ENCODE assay signal across 27 mouse cellular contexts in genomic region chr9:61853841-61854240, GRCm38 (mm10).
DNase-seq lines count a peak whose midpoint lies in the region; ATAC-seq lines count a peak whose summit lies in the region.
"Had no signal": no experiment of that assay in that cellular context is flagged by ENCODE, and none has a peak within 500 bp of the region (broad histone marks: within the 10 kb centered on the region; RNA-seq: fewer than 3 reads in every experiment).

No protein-coding gene starts in this region.

- peak; percentile 28; the same call in 1 of the 2 replicates for ATAC-seq in forebrain, embryonic 16.5 days
- ATAC-seq in forebrain, embryonic 15.5 days (replicated peaks), result no peak
- ATAC-seq: activated CD4-positive, CD25-positive, alpha-beta regulatory T cell, adult 4 months; hindbrain, postnatal 0 days; intestine, postnatal 0 days had no signal

- no peak overlapping the region for H3K4me3 ChIP-seq in forebrain, embryonic 16.5 days (replicated peaks; ENCODE audit: low read length)
- H3K4me3 ChIP-seq in forebrain, embryonic 15.5 days, result no peak overlapping the region
- no peak overlapping the region for H3K4me3 ChIP-seq in embryonic facial prominence, embryonic 10.5 days
- H3K4me3 ChIP-seq: embryonic facial prominence, embryonic 12.5 days; heart, embryonic 12.5 days; heart, embryonic 15.5 days had no signal

- no peak overlapping the region for H3K9ac ChIP-seq in forebrain, embryonic 16.5 days (replicated peaks; ENCODE audit: low read depth, low read length)
- H3K9ac ChIP-seq in forebrain, embryonic 15.5 days (replicated peaks), result no peak overlapping the region
- H3K9ac ChIP-seq: embryonic facial prominence, embryonic 12.5 days; heart, embryonic 12.5 days; heart, embryonic 15.5 days; hindbrain, embryonic 14.5 days had no signal

- no peaks in the 10 kb centered on the region for H3K36me3 ChIP-seq in forebrain, embryonic 16.5 days (ENCODE audit: control insufficient read depth, insufficient read depth)
- H3K36me3 ChIP-seq in forebrain, embryonic 15.5 days, result no peaks in the 10 kb centered on the region
- no peaks in the 10 kb centered on the region for H3K36me3 ChIP-seq in embryonic facial prominence, embryonic 10.5 days (replicated peaks)
- H3K36me3 ChIP-seq: embryonic facial prominence, embryonic 12.5 days; heart, embryonic 12.5 days; heart, embryonic 15.5 days had no signal

- H3K4me2 ChIP-seq in forebrain, embryonic 16.5 days (ENCODE audit: low read length), result no peak overlapping the region
- no peak overlapping the region for H3K4me2 ChIP-seq in forebrain, embryonic 15.5 days (replicated peaks)
- H3K4me2 ChIP-seq: embryonic facial prominence, embryonic 12.5 days; heart, embryonic 12.5 days; heart, embryonic 15.5 days; hindbrain, embryonic 14.5 days had no signal

- H3K4me1 ChIP-seq in forebrain, embryonic 16.5 days (replicated peaks; ENCODE audit: control insufficient read depth, insufficient read depth, low read length), result peaks cover 14% of the 10 kb centered on the region
- H3K4me1 ChIP-seq in forebrain, embryonic 15.5 days, result peaks cover 23% of the 10 kb centered on the region
- H3K4me1 ChIP-seq in embryonic facial prominence, embryonic 10.5 days, result peaks cover 5% of the 10 kb centered on the region
- H3K4me1 ChIP-seq: embryonic facial prominence, embryonic 12.5 days; heart, embryonic 12.5 days had no signal

- no peaks in the 10 kb centered on the region for H3K9me3 ChIP-seq in forebrain, embryonic 16.5 days (ENCODE audit: control insufficient read depth, low read length)
- no peaks in the 10 kb centered on the region for H3K9me3 ChIP-seq in forebrain, embryonic 15.5 days
- H3K9me3 ChIP-seq in embryonic facial prominence, embryonic 10.5 days, result no peaks in the 10 kb centered on the region
- H3K9me3 ChIP-seq: embryonic facial prominence, embryonic 12.5 days; heart, embryonic 12.5 days; heart, embryonic 15.5 days had no signal

- 60% methylated on average over 4 of the region's 4 CpGs for WGBS in forebrain, embryonic 16.5 days
- WGBS in forebrain, embryonic 15.5 days, result 56% methylated on average over 4 of the region's 4 CpGs
- WGBS in embryonic facial prominence, embryonic 10.5 days, result 82% methylated on average over 4 of the region's 4 CpGs

- no peaks in the 10 kb centered on the region for H3K27me3 ChIP-seq in forebrain, embryonic 16.5 days (replicated peaks; ENCODE audit: control insufficient read depth, insufficient read depth, low read length)
- no peaks in the 10 kb centered on the region for H3K27me3 ChIP-seq in forebrain, embryonic 15.5 days
- peaks cover 22% of the 10 kb centered on the region for H3K27me3 ChIP-seq in embryonic facial prominence, embryonic 10.5 days (replicated peaks; ENCODE audit: low read depth, poor library complexity, severe bottlenecking)

- DNase-seq in embryonic facial prominence, embryonic 10.5 days (ENCODE audit: low spot score), result no peak
- DNase-seq in fat pad, adult 2 months (ENCODE audit: extremely low read depth, low read depth, low spot score), result peak; percentile 36
- DNase-seq in telencephalon, adult 2 months (ENCODE audit: low read depth, low spot score), result peak; percentile 16
- DNase-seq in spleen, adult 12 weeks (ENCODE audit: low spot score), result no peak
- DNase-seq in heart, postnatal 25 days (ENCODE audit: low spot score), result no peak
- DNase-seq in cerebellum, postnatal 4 days (ENCODE audit: low spot score in 2 of 2), result no peak
- DNase-seq: adrenal gland, adult 8-10 months; adrenal gland, postnatal 25 days; cerebellum, adult 11 months; cerebellum, adult 2 months; cerebellum, postnatal 10 days; cerebellum, postnatal 36 days; gastrocnemius, postnatal 10 days; gastrocnemius, postnatal 36 days; heart, adult 18-20 months; heart, postnatal 10 days; heart, postnatal 4 days; kidney, adult 2 months had no signal

- intact Hi-C loops in heart, postnatal 25 days (cut with DNase I), result no loop called here

- H3K27ac ChIP-seq in forebrain, embryonic 16.5 days (ENCODE audit: low read length), result no peak overlapping the region
- H3K27ac ChIP-seq in forebrain, embryonic 15.5 days (replicated peaks), result no peak overlapping the region
- 0 out of 2 replicates have a peak overlapping the region, but pooled peaks have one; percentile 19 for H3K27ac ChIP-seq in embryonic facial prominence, embryonic 10.5 days (replicated peaks)
- H3K27ac ChIP-seq: embryonic facial prominence, embryonic 12.5 days; heart, embryonic 15.5 days; hindbrain, embryonic 14.5 days; hindbrain, postnatal 0 days had no signal

Comparison
In these comparisons a context has a peak if more than half of its experiments do, and no peak if none do; other contexts are left out.
1. DNase-seq: peak in fat pad, adult 2 months (single experiment) and telencephalon, adult 2 months (single experiment); none in embryonic facial prominence, embryonic 10.5 days (single experiment), spleen, adult 12 weeks (single experiment), heart, postnatal 25 days (single experiment) and cerebellum, postnatal 4 days (0 of 2).